Mouse (Mus musculus) WW6 (cell line): ENCODE data around the gene Orm2.
"Not testable (repeated sequence)": the region's sequence is repeated elsewhere in the genome, so short reads cannot be mapped to it uniquely, and the experiment has no call there.

Experiments used
- DNase-seq: peaks from one replicate; pipeline ENCODE4 v3.0.0-alpha.2; 2013; ENCODE audit warnings: low read depth, low spot score

The Orm2 gene

DNA sequence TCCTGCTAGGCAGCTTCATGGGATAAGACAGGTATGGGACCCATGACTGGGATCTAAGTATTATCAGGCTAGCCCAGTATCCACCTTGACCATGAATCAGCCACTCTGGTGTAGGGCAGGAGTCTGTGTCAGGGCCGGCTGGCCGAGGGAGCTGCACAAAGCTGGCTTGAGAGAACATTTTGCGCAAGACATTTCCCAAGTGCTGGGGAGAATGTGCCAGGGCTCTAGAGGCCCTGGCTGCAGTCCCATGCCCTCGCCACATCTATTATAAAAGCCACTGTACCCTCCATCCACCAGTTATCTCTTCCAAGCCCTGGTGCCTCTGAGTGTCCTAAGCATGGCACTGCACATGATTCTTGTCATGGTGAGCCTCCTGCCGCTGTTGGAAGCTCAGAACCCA, at the start of gene Orm2:
TSS of gene Orm2 (plus strand) at position 300 of the 400 bp plus-strand sequence.
- DNase-seq: no peak

DNA sequence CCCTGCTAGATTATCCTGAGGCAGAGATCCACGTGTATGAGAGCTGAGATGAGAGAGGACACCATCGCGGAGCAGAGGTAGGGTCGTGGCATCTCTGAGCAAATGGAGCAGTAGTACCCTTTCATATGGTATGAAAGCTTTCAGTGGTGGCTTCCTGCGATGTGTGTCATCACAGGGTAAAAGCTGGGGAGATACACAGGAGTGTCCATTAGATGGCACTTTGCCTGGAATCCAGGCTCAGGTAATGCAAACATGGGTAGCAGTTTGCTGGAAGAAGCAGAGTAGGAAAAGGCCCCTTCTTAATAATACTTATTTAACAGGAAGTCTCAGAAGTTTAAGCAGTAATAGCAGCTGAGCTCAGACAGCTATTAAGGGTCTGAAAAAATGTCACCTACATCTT, 48.2 kb upstream of the Orm2 start:
- DNase-seq: no peak

DNA sequence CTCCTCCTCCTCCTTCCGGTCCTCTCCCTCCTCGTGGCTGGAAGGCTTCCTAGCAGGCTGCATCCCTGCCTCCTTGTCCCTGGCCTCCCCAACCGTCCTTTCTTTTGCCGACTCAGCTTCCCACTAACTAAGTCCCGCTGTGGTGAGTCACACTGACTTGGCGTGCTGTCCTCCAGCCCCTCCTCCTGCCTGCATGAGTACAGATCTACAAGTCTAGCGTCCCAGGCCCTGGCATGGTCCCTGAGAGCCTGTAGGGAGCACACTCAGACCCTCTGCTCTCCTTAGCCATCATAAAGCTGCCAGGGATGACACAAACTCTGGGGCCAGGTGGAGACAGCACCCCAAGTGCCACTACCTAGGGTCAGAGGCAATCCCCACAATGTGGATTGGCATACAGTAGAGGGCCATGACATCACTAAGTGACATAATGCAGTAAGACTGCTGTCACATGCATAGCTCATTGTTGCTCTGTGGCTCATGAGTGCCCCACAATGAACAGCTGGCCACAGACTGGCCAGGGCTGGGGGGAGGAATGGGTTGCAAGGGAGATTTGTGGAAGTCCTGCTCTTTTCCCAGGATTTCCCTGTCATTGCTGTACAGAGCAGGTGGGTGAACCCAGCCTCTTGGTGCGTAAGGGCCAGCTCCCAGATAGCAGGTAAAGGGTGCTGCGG, 46.0 kb upstream of the Orm2 start:
- DNase-seq: no peak

DNA sequence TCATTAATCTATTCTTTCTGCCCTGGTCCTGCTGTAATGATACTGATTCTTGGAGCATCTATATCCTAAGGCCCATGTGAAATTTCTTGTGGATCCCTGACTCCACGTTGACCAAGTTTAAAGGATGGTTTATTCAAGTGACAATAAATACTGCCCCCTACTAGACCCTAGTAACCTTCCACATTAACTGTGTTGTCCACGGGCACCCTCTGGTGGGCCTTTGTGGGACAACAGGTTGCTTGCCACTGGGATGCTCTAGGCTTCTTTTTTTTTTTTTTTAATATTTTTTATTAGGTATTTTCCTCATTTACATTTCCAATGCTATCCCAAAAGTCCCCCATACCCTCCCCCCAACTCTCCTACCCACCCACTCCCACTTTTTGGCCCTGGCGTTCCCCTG, 42.7 kb upstream of the Orm2 start:
- DNase-seq: not testable (repeated sequence)

DNA sequence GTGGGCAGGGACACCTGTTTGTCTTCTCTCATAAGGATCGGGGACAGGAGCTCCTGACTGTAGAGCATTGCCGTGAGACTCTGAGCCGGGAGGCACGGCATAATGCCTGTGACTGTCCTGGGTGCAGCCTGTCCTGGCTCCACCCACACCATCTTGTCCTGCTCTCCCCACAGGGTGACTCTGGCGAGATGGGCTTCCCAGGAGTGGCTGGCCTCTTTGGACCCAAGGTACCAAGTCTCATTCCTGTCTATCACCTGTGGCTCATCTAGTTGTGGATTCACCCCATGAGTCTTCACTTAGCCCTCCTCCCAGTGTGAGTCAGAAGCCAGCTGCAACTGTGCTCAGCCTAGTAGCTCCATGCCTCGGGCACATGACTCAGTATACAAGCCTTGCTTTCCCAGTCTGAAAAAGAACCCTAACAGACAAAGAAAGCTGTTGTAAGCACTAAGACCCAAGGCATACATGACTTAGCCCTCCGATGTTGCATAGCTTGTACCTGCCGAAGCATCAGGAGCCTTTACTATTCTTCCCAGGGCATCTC, 38.9 kb upstream of the Orm2 start:
- no peak for DNase-seq

DNA sequence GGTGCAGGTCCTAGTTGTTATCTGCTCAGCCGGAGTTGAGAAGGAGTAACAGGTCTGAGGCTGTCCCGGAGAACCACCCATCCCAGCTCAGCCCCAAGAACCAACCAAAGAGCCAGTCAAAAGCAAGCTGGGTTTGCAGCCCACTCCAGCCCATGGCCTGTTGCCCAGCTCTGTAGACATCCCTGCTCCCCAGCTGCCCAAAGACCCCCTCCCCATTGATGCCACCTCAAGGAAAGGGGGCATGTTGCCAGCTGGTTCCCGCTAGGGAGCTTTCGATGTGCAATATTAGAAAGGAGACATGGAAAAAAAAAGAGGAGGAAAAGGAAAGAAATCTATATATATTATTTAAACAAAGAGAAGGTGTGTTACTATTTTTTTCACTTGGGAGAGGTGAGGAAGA, 28.8 kb upstream of the Orm2 start:
- DNase-seq: no peak

DNA sequence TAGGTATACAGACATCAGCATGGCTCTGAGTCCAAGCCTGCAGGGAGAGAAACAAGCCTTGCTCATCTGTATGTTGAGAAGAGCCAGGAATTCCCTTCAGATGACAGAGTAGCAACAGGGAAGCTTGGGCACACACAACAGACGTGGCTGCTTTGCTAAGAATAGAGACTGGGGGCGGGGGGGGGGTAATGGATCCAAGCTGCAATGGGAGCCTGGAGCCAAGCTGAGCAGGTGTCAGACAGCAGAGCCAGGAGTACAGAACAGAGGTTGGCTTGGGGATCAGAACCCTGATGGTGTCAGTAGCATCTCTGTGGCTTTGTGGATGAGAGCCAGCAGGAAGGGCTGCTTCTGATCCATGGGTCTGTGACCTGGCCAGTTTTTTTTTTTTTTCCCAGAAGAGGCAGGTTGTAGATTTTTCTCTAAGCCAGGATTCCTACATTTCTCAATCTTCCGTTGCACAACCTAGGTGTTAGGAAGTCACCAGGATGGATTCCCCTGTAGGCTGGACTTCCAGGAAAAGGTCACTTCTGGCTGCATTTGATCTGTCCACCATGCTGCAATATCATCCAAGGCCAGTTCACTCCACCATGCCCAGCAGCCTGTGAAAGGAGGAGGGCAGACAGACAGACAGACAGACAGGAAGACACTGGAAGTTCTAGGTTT, 23.7 kb upstream of the Orm2 start:
- no peak for DNase-seq

DNA sequence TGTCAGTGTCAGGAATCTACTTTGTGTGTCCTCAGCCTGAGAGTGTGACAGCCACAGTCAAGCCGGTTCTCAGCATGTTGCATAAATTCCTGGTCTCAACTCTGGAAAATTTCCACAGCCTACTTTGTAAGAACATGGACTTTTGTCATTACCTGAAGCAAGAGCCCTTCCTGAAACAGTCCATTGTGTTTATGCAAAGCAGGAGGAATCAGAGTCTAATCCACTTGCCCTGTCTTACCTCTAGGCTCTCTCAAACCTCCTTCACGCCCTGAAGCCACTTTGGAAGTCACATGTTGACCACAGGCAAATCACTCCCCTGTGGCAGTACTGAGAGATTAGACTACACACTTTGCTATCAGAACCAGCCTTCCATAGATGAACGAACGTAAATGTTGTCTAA, 19.8 kb upstream of the Orm2 start:
- no peak for DNase-seq

DNA sequence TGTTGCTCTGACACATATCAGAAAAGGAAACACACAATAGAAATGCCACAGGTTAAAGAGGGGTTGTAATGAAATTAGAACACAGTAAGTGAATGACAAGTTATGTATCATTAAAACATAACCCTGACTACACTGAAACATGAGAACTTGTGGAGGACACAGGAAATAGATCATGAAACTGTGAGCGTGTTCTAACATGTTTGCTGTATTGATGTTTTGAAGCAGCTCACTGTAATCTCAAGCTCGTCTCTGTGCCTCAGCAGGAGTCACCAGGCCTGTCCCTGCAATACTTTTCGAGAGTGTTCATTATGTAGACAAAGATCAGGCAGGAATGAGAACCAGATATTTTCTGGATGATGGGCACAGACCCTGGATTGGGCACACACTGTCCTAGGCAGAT, 18.6 kb upstream of the Orm2 start:
- DNase-seq: no peak

DNA sequence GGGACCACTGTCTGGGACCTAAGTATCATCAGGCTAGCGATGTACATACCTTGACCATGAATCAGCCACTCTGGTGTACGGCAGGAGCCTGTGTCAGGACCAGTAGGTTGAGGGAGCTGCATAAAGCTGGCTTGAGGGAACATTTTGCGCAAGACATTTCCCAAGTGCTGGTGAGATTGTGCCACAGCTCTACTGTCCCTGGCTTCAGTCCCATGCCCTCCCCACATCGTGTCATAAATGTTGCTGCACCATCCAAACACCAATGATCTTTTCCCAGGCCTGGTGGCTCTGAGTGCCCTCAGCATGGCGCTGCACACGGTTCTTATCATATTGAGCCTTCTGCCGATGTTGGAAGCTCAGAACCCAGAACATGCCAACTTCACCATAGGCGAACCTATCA, 18.0 kb upstream of the Orm2 start, which contains the start of gene Orm1:
TSS of gene Orm1 (plus strand) at position 266 of the 400 bp plus-strand sequence.
- DNase-seq: no peak

DNA sequence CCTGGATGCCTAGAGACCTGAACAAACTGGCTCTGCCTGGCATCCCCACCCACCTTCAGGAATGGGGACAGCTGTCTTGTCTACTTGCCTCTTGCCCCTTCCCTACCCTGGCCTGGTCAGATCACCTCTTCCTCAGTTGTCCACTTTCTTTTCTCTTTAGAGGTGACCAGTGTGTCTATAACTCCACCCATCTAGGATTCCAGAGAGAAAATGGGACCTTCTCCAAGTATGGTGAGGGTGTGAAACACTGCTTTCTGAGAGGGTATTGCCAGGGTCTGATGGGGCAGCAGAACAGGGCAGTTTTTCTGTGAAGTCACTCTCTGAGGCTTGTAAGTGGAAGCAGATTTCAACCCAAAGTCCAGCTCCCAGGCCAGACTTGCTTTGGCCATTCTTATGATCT, 17.0 kb upstream of the Orm2 start:
- no peak for DNase-seq

DNA sequence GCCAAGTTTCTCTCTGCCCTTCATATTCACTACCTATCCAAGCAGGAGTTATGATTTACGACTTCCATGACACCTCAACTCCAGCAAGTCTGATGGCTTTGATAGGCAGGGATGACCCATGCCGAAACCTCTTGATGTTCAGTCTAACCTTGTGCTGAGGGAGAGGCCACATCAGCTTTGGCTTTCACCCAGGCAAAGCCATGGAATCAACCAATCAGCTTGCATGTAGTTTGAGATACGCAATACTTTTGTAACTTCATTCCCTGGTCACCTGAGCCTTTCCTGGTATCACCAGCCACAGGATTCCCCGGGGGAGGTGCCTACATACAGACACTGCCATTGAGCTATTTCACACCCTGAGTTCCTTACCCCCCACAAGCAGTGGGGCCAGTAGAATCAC, 15.6 kb upstream of the Orm2 start:
- no peak for DNase-seq

DNA sequence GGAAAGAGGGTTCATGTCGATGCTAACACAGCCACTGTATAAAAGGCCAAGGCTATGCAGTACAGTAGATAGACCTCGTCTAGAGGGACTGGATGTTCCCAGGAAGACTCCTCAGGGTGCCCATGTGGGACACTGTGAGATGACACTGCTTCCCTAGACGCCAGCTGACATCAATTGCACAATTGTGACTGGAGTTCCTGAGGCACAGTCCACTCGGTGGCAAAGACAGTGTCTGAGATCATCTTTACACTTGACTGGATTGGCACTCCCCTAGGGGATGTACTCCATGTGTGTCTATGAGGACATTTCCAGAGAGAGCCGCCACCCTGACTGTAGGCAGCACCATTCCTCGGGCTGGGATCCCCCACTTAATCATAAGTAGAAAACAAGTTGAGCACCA, 13.7 kb upstream of the Orm2 start:
- DNase-seq: no peak

DNA sequence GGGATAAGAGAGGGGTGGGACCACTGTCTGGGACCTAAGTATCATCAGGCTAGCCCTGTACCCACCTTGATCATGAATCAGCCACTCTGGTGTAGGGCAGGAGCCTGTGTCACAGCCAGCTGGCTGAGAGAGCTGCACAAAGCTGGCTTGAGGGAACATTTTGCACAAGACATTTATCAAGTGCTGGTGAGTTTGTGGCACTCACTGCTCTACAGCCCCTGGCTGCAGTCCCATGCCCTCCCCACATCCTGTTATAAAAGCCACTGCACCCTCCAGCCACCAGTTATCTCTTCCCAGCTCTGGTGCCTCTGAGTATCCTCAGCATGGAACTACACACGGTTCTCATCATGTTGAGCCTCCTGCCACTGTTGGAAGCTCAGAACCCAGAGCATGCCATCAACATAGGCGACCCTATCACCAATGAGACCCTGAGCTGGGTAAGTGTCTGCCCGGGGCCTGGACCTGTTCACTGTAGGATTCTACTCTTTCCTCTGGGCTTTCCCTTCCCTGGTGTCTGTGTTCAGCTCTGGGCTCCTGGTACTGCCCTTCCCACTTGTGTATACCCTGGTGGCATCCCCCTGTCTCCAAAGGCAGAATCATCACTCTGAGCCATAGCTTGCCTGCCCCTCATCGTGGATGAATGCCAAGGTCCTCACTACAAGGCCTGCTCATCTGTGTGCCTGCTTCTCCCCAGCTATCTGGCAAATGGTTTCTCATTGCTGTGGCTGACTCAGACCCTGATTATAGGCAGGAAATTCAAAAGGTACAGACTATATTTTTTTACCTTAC, 6.2 kb upstream of the Orm2 start, which contains the start of gene Orm3:
TSS of gene Orm3 (plus strand) at position 286 of the 789 bp plus-strand sequence.
- DNase-seq: no peak

DNA sequence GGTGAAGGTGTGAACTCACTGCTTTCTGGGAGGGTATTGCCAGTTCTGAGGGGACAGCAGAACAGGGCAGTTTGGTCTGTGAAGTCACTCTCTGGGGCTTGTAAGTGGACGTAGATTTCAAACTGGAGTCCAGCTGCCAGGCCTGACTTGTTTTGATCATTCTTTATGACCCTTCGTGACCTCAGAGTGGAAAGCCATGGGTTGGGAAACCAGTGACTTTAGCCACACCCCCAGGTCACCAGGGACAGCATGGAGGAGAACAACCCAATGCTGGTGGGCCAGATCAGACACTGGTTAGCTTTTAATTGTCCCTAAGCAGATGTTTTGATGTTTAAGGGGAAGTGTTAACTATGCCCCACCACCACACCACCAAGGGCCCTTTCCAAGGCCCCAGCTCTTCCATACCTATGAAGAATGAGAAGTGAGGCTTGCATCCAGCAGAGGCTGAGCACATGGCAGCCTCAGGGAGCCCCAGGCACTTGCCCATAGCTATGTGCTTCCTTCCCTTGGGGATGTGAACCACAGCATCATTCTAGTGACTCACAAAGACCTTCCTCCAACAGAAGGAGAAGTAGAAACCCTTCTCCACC, 5.2 kb upstream of the Orm2 start:
- DNase-seq: no peak

DNA sequence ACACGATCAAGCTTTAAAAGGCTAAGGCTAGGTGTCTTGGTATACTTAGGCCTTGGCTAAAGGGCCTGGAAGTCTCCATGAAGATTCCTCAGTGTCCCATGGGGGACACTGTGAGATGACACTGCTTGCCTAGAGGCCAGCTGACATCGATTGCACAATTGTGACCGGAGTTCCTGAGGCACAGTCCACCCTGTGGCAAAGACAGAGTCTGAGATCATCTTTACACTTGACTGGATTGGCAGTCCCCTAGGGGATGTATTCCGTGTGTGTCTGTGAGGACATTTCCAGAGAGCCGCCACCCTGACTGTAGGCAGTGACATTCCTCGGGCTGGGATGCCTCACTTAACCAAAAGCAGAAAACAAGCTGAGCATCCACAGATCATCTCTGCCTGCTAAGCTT, 2.4 kb upstream of the Orm2 start:
- DNase-seq: no peak

DNA sequence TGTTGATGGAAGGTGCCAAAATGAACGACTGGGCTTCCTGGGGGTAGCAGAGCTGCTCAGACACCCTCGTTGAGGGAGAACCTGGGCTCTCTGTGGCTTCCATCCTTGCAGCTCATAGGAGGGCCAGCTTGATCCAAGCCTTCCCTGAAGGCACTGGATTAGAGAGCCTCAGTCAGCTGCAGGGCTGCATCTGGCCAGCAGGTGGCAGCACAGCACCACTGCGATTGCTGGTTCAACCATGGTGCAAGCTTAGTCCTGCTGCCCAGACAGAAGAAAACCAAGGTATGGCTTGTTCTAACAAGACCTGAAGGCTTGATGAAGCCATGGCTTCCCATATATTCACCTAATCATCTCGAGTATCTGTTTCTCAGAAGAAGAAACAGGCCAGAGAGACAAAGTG, 6.3 kb downstream of the Orm2 start:
- DNase-seq: peak; percentile 34

DNA sequence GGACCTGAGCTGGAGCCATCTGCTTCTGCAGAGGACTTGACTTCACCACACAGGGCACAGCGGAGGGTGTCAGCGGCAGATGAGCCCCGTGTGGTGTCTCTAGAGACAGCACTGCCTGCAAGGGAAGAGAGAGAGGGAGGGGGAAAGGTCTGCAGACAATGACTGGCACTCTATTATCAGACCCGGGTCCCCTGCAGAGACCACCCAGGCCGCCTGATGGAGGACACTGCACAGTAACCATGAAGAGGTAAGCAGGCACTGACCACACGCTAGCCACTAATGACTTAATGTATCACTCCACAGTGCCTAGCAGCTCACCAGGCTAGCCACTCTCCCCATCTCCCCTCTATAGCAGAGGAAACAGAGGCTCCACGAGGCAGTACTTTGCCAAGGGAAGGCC, 8.6 kb downstream of the Orm2 start:
- DNase-seq: no peak

DNA sequence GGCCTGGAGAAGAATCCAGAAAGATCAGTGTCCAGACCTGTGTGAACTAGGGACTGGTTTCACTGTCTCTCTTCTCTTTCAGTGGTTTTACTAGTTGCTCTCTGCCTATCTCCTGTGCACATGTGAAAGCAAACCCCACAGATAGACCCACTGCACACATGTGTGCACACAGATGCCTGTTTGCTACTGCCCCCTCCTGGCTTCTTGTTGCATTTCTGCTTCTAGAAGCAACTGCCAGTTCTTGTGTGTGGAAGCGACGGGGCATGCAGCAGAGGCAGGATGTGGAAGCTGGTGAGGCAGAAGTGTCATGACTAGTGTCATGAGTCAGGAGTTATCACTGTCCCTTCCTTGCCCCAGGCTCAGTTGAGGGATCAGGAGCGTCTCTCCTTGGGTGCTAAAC, 9.6 kb downstream of the Orm2 start:
- DNase-seq: no peak

DNA sequence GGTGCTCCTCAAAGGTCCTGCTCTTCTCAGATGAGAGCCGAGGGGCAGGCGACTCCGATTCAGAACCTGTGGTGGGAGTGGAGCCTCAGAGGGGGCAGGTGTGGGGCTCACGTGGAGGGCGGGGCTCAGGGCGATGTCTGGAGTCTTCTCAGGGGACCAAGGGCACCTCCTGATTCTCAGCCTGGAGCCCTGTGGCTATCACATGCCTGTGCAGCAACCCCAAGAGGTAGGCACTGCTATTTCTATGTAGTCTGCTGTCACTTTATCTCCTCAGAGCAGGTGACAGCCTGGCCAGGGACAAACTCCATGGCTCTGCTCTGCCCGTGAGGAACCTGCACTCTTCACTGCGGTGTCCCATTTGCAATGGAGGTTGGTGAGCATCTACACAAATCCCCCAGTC, 11.2 kb downstream of the Orm2 start:
- no peak for DNase-seq

DNA sequence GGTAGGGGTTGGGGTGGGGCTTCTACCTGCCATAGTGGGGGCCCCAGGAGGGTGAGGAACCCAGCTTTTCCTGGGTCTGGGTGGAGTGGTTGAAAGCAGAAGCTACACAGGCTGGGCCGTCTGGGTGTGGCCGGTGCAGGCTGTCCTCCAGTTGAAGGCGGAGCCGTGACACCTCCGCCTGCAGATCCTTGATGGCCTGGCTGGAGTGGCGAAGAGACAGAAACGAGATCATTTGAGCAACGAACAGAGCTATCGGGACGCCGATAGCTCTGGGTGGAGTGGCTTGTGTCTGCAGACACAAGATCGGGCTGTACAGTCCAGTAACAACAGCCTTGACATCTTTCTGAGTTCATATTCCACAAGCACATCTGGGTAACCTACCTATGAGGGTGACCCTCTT, 12.1 kb downstream of the Orm2 start:
- DNase-seq: no peak

DNA sequence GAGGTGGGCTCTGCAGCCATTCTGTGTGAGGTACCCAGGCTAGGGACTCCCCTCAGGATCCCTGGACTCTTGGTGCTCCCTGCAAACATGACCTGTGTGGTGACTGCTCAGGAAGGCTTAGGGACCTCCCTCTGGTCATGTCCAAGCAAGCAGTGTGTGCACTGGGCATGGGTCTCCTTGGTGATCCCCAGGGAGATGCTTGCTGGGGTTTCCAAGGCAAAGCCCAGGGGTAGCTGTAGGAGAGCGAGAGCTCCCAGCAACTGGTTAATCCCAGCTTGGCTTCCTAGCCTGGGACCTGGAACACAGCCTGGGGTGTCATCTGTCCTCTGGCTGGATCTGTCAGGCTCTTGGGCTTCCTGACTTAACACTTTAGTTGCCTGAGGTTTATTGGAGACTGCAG, 13.1 kb downstream of the Orm2 start:
- DNase-seq: no peak
